Mouse (Mus musculus): ENCODE results near the gene Foxf2. TPM values are rescaled to one million over a fixed set of nuclear protein-coding genes. Genes with fewer than 3 reads are reported as not detected.

Gene Foxf2
- total RNA-seq, 2 experiments from 2014 or later = 0.18 TPM; not detected in 1

DNA sequence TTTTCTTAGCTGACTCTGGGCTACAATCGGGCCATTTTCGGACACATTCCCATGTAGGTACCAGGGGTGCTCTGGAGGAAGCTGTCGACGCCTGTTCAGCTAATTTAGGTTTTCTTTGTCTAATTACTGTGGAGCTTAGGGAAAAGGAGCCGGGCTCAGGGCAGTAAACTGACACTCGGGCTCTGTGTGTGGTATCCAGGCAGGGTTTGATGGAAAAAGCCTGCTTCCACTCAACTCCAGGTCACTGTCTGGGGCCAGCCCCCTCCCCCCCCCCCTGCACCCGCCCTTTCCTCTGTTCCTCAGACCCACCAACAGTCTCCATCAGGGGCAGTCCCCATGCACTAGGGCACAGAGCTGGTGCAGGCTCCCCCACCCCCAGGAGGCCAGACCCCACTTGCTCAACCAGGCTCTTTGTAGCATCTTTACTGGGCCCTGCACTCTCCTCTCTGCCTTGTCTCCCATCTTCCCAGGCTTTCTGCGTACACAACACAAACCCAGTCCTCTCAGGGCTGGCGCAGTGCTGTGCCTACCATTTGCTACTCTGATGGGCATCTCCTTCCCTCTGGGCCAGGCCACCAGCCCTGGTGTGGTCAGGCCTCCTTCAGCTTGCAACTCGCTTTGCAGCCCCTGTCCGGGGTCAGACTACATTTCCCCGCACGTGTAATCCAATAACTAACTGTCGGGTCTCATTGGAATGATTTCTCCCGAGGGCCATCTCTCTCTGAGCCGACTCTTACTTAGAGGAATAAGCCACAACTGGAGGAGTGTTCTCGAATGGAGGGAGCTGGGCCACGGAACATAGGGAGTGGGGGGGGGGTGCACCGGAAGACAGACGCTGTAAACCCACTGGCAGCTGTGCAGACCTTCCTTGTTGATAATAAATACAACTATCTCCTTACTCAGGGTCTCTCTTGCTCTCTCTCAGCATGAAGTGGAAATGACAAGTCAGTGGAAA lies 1.4 kb upstream of the Foxf2 start:
- no peak for DNase-seq (ENCODE audit: low spot score)
- intact Hi-C loops (cut with DNase I) = no loop called here

GRCm38 (mm10) chr13:31624966-31625332 lies 667 bp upstream of the Foxf2 start:
- intact Hi-C loops (cut with DNase I) = no loop called here

GRCm38 (mm10) chr13:31626183-31626801 lies 676 bp downstream of the Foxf2 start:
- intact Hi-C loops (cut with DNase I) = no loop called here
- DNase-seq (ENCODE audit: low spot score) = no peak

More at GRCm38 (mm10) chr13:31624966-31625332, 667 bp upstream of the Foxf2 start:
- DNase-seq (ENCODE audit: low spot score) = no peak

DNA sequence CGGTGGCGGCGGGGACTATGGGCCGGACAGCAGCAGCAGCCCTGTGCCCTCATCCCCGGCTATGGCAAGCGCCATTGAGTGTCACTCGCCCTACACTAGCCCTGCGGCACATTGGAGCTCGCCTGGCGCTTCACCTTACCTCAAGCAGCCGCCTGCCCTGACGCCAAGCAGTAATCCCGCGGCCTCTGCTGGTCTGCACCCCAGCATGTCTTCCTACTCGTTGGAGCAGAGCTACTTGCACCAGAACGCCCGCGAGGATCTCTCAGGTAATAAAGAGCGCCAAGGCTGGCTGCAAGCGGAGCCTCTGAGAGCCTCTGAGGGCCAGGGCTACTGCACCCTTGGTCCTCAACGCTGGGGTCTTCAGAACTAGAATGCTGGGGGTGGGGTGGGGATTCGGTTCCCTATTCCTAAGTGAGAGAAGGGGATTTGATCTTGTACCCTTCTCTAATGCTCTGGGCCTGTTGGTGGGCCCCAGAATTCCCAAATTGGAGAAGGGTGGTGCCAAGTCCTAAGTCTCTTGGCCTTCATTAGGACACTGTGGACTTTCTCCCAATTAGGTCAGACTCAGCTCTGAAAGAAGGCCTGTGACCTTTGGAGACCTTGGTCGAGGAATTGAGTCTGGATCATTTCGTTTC lies 1.5 kb downstream of the Foxf2 start:
- intact Hi-C loops (cut with DNase I) = no loop called here
- DNase-seq (ENCODE audit: low spot score) = no peak

DNA sequence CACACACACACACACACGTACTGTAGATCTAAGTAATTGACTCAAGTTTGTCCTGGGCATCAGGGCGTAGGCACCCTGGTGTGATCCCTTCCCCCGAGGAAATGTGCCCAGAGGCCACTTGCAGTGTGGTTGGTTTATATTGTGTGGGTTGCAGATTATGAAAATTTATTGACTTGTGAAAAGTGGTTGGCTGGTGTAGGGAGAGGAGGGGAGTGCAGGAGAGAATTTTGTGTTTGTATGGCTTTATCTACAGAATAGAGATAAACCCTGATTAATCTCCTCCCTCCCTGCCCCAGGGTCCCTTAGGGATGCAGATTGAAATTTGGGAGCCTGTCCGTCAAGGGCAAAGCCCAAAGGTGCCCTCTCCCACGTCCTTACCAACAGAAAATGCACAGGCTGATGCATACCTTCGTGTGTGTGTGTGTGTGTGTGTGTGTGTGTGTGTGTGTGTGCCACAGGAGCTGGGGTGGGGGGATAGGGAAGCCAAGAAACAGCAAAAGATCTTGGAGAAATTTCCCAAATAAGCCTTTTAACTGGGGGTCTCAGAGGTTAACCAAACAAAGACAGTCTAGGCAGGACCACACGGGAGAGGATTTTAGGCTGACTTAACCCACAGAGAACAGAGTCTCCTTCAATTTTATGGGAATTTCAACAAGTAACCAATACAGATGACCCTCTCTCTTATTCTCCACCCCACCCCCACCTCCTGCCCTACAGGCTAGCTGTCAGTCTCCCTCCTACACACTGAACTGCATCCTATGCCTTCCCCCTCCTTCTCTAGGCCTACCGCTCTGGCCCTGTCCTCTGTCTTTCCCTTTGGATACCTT lies 2.5 kb downstream of the Foxf2 start:
- no peak for DNase-seq (ENCODE audit: low spot score)
- intact Hi-C loops (cut with DNase I) = no loop called here

DNA sequence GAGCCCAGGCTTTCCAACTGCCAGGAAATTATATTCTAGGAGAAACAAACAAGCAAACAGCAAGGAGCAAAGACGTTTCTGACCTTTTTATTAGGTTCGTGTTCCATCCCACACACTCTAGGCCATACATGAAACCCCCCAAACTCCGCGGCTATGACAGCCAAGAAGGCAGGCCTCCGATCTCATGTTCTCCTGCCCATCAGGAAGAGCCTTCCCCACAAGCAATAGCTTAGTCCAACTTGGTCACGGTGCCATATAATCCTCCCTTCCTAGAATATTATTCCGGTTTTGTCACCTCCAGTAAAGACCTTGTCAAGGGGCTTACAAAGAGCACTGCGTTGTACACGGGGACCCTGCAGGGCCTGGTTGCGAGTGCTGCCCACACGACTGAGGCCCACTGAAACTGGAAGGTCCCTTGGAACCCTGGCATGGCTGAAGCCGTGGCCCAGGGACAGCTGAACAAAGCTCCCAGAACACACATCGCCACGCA lies 3.1 kb downstream of the Foxf2 start:
- DNase-seq (ENCODE audit: low spot score) = no peak
- intact Hi-C loops (cut with DNase I) = no loop called here

GRCm38 (mm10) chr13:31629321-31629851 lies 3.8 kb downstream of the Foxf2 start:
- DNase-seq (ENCODE audit: low spot score) = no peak
- intact Hi-C loops (cut with DNase I) = no loop called here

- no peak for DNase-seq (ENCODE audit: low spot score)
- intact Hi-C loops (cut with DNase I) = no loop called here
Measured at GRCm38 (mm10) chr13:31630051-31630450, 4.4 kb downstream of the Foxf2 start.

DNA sequence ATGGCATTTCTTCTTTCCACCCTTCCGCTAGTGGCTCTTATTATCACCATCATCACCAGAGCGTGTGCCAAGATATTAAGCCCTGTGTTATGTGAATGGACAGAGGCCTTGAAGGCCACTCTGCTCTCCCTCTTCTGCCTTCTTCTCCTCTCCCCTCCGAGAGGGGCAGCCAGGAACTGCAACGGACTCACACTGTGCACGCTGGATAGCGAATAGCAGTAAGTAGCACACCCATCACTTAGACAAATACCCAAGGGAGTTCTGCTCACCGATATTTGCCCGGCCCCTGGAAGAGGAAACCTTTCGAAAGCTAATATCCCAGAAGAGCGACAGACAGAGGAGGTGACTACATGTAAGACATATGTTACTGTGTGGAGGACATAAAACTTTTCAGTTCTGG lies 4.9 kb downstream of the Foxf2 start:
- intact Hi-C loops (cut with DNase I) = no loop called here
- no peak for DNase-seq (ENCODE audit: low spot score)

DNA sequence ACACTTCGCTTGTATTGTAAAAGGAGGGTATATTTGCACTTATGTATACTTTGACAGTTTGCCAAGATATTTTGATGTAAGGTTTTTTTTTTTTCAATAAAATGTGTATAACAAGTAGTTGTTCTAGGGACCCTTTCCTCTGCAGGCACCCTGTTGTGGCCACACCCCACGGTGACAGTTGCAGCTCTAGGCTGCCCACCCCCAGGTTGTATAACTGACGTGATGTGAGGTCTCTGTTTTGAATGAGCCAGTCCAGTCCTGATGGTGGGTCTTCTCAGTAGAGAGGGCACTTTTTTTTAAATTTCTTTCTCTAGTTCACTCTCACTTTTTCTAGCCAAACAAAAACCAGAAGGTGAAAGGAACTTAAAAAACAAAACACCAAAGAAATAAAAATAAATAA lies 5.7 kb downstream of the Foxf2 start:
- intact Hi-C loops (cut with DNase I) = no loop called here

DNA sequence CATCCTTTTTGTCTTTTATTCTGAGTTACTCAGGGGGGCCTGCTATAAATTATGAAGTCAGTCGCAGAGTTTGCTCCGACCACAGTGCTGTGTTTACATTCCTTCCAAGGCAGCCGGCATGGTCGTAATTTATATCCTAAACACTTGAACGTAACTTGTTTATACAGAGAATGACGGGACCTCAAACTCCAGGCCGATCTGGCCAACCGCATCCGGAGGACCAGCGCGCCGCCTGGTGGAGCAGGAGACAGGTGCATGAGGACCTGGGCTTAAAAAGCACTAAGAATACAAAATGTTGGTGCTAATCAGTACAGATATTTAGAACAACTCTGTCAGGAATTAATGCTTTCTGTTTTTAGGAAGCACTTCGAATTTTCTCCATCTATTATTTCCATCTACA lies 6.8 kb downstream of the Foxf2 start:
- intact Hi-C loops (cut with DNase I) = no loop called here
- DNase-seq (ENCODE audit: low spot score) = no peak

More for the DNA sequence above, 5.7 kb downstream of the Foxf2 start:
- DNase-seq (ENCODE audit: low spot score) = no peak

- intact Hi-C loops (cut with DNase I) = no loop called here
- no peak for DNase-seq (ENCODE audit: low spot score)
Measured at GRCm38 (mm10) chr13:31633259-31633658, 7.6 kb downstream of the Foxf2 start.

DNA sequence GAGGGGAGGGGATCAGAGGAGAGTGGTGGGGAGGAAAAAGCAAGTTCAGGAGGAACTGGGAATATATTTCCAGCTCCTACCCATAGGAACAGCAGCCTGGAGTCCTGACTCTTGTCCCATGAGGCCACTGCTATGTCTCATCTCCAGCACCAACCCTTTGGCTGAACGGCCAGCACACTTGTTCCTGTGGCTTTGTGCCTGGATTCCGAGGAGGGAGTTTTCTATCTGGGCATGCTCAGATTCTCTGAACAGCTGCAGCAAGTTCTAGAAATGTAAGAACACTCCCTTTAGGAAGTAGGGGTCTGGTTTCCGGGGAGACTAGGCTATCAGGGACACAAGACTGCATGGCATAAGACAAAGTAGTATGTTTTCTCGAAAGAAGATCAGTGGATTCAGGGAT lies 9.9 kb downstream of the Foxf2 start:
- DNase-seq (ENCODE audit: low spot score) = no peak
- intact Hi-C loops (cut with DNase I) = no loop called here

GRCm38 (mm10) chr13:31641517-31641916 lies 15.9 kb downstream of the Foxf2 start:
- intact Hi-C loops (cut with DNase I) = no loop called here
- no peak for DNase-seq (ENCODE audit: low spot score)

- intact Hi-C loops (cut with DNase I) = loop anchor here (10.0 kb wide), 1 partner anchor 767 kb away; no protein-coding TSS in a partner anchor
- DNase-seq (ENCODE audit: low spot score) = no peak
Measured at GRCm38 (mm10) chr13:31652131-31652745, 26.6 kb downstream of the Foxf2 start.

GRCm38 (mm10) chr13:31656249-31656648 lies 30.6 kb downstream of the Foxf2 start:
- intact Hi-C loops (cut with DNase I) = loop anchor here (10.0 kb wide), 1 partner anchor 771 kb away; no protein-coding TSS in a partner anchor
- no peak for DNase-seq (ENCODE audit: low spot score)

DNA sequence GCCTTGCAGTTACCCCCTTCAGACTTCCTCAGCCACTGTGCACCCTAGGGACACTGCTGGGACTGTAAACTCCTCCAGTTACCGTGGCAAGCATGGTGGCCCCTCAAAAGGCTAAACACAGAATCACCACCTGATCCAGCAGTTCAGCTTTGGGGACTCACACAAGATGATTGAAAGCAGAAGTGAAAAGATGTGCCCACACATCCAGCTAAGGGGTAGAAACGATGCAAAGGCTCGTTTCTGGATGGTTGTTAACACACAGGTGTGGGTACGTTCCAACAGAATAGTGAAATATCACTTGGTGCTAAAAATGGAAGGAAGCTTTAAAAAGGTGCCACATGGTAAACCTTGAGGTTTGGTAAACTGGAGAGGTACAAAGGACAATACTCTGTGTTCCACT lies 32.6 kb downstream of the Foxf2 start:
- intact Hi-C loops (cut with DNase I) = loop anchor here (2.0 to 10.0 kb wide), 2 partner anchors 575 to 773 kb away; no protein-coding TSS in a partner anchor
- no peak for DNase-seq (ENCODE audit: low spot score)

DNA sequence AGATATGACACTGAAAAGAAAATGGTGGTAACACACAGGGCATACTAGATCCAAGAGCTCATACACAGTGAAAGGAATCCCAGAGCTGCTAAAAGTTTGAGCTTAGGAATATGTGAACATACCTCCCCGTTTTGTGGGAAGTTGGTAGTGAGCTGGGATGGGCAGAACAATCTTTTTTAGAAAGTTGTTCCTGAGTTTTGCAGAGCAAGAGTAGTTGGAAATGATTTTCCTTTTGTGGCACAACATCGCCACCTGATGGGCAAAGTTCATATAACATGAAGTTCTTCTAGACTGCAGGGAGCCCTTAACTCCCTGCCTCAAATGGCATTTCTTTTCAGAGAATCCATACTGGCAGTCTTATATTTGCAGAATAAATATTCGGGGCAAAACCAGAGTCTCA lies 33.3 kb downstream of the Foxf2 start:
- DNase-seq (ENCODE audit: low spot score) = no peak
- intact Hi-C loops (cut with DNase I) = loop anchor here (2.0 to 10.0 kb wide), 2 partner anchors 576 to 774 kb away; no protein-coding TSS in a partner anchor

DNA sequence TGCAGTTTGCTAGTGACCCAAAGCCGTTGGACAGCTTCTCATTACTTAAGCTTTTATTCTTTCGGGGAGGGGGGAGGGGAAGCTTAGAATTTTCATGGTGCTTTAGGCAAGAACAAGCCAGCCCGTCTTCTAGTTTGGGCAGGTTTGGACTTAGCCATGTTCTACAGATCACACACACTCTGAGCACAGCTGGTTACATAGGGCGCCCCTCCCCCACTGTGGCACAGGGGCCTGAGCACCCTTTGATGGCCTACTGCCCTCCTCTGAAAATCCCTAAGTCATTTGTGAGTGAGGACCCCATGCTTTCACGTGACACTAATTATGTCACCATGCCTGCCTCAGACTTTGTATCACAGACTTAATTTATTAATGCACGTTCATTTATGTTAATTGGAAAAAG lies 35.6 kb downstream of the Foxf2 start:
- DNase-seq (ENCODE audit: low spot score) = no peak
- intact Hi-C loops (cut with DNase I) = no loop called here

Measured in heart, postnatal 25 days (tissue).